Mouse (Mus musculus): ENCODE results near the gene Aff4. TPM values are rescaled to one million over a fixed set of nuclear protein-coding genes. Genes with fewer than 3 reads are reported as not detected.
"Not testable (repeated sequence)": the region's sequence is repeated elsewhere in the genome, so short reads cannot be mapped to it uniquely, and the experiment has no call there.

The Aff4 gene
- 61.5 and 67.4 TPM in 2 replicates for polyA plus RNA-seq (2016; fragmentation: Nextera tagmentation; extraction: Ambion mirVana)

DNA sequence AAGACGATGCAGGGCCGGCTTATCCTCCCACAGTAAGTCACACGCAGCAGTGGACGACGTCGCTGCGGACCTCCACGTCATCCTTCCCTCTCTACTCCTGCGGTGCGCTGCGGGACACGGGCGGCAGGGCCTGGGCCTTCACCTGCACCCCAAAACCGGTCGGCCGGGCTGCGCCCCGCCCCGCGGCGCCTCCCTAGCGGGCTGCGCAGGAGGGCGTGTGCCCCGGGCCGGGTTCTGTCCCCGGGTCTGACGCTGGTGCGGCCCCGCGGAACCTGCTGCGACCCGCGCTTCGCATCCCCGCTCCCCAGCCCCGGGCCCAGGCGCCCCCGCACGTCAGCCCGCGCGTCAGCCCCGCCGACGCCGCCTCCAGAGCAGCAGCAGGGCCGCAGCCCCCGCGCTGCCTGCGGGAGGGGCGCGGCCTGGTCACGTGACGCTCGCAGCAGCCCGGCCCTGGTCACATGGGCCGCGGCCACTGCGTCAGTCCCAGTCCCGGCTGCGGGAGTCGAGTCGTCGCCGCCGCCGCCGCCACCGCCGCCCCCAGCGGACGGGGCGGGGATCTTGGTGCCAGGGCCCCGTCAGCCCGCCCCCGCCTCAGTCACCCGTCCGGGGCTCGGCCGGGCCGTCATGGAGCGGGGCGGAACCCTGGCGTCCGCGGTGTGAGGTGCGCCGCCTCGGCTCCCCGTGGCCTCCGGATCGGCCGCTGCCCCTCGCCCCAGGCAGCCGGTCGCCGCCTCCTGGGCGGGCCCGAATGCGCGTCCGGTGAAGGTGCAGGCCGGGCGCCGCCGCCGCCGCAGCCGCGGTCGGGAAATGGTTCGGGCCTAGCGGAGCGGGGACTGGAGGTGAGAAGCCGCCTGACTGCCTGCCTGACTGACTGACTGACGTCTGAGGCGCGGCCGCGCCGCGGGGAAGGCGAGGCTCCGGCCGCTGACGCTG, at the start of gene Aff4:
TSS of gene Aff4 (plus strand) at position 543 of the 933 bp plus-strand sequence.
- ATAC-seq (ENCODE audit: insufficient number of reproducible peaks, insufficient read depth, low FRiP score, low TSS enrichment, low read depth), result peak; percentile 95
- under 1% methylated on average over 107 of the region's 127 CpGs for WGBS
- Histone ChIP-seq H3K27ac (peak within 1 kb of the TSS; percentile 96), H3K4me1 (replicated peaks) (peaks cover 7% of the 10 kb centered on the region; the same call in 1 of the 2 replicates), H3K9ac (replicated peaks) (peak within 1 kb of the TSS; percentile 97), H3K4me2 (peak within 1 kb of the TSS; percentile 76), H3K27me3 (no peaks in the 10 kb centered on the region), H3K9me3 (no peaks in the 10 kb centered on the region), H3K4me3 (replicated peaks) (peak within 1 kb of the TSS; percentile 93), H3K36me3 (peaks cover 9% of the 10 kb centered on the region)

DNA sequence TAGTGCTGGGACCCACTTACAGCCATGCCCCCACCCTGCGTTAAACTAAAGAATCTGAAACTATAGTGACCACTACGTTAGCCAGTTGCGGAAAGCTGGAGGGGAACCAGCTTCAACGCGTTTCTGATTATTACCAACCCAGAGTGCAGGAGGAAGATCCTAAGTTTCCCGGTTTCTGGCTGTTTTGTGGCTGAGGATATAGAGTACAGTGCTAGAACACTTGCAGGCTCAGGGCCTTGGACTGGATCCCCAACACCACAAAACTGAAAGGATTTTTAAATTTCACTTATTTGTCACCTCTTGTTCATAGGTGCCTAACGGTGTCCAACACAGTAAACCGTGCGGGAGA, 49.5 kb upstream of the Aff4 start:
- Histone ChIP-seq H3K27me3 (no peaks in the 10 kb centered on the region), H3K4me3 (replicated peaks) (peak overlapping the region; percentile 99), H3K27ac (peak overlapping the region; percentile 96), H3K9me3 (no peaks in the 10 kb centered on the region), H3K4me2 (peak overlapping the region; percentile 73), H3K36me3 (peaks cover 6% of the 10 kb centered on the region), H3K9ac (replicated peaks) (peak overlapping the region; percentile 59), H3K4me1 (replicated peaks) (peaks cover 22% of the 10 kb centered on the region)
- 51% methylated on average over 9 of the region's 9 CpGs for WGBS
- no peak; the same call in 1 of the 2 replicates for ATAC-seq (ENCODE audit: insufficient number of reproducible peaks, insufficient read depth, low FRiP score, low TSS enrichment, low read depth)

DNA sequence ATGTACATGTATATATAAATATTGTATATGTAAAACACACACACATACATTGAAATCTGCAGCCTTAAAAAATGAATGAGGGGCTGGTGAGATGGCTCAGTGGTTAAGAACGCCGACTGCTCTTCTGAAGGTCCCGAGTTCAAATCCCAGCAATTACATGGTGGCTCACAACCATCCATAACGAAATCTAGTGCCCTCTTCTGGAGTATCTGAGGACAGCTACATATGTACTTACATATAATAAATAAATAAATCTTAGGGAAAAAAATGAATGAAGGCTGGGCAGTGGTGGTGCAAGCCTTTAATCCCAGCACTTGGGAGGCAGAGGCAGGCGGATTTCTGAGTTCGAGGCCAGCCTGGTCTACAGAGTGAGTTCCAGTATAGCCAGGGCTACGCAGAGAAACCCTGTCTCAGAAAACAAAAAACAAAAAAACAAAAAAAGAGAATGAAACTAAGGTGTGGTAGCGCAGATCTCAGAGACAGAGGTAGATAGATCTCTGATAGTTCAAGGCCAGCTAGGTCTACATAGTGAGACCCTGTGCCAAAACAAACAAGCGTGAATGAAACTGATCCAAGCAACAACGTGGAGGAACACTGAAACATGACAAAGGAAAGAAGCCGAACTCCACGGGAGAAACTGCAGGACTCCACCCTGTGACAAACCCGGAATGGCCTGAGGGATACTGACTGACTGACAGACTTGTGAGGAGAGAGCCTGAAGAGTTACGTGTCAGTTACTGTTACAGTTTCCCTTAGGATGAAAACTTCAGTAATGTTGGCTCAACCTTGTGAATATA, 46.4 kb upstream of the Aff4 start:
- ATAC-seq (ENCODE audit: insufficient number of reproducible peaks, insufficient read depth, low FRiP score, low TSS enrichment, low read depth), result no peak
- no peak overlapping the region for H3K4me2 ChIP-seq
- H3K36me3 ChIP-seq, result no peaks in the 10 kb centered on the region
- H3K4me3 ChIP-seq (replicated peaks), result no peak overlapping the region
- 89% methylated on average over 14 of the region's 14 CpGs for WGBS
- no peaks in the 10 kb centered on the region for H3K27me3 ChIP-seq
- H3K9me3 ChIP-seq, result no peaks in the 10 kb centered on the region
- no peak overlapping the region for H3K9ac ChIP-seq (replicated peaks)
- H3K27ac ChIP-seq, result no peak overlapping the region
- H3K4me1 ChIP-seq (replicated peaks), result peaks cover 11% of the 10 kb centered on the region

DNA sequence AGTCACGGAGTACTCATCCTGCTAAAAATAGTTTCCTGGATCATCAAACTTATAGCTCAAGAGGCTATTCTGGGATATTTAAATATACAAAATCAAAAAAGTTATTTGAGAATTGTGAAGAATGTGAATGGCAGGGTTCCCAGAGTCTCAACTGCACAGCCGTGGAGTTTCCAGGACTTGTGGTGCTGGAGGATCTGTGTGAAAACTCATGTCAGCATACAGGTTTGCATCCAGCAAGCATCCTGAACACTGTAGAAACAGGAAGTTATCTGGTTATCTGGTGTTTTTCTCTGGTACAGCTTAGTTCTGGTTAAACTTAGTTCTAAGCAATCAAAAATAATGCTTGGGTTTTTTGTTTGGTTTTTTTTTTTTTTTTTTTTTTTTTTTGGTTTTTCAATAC, 43.7 kb upstream of the Aff4 start:
- Histone ChIP-seq H3K36me3 (no peaks in the 10 kb centered on the region), H3K4me2 (no peak overlapping the region), H3K9ac (replicated peaks) (no peak overlapping the region), H3K27me3 (no peaks in the 10 kb centered on the region), H3K27ac (no peak overlapping the region), H3K4me3 (replicated peaks) (no peak overlapping the region), H3K9me3 (no peaks in the 10 kb centered on the region), H3K4me1 (replicated peaks) (0 out of 2 replicates have a peak, but pooled peaks cover 5% of the 10 kb centered on the region)
- 90% methylated on average over 2 of the region's 2 CpGs for WGBS
- ATAC-seq (ENCODE audit: insufficient number of reproducible peaks, insufficient read depth, low FRiP score, low TSS enrichment, low read depth), result no peak

DNA sequence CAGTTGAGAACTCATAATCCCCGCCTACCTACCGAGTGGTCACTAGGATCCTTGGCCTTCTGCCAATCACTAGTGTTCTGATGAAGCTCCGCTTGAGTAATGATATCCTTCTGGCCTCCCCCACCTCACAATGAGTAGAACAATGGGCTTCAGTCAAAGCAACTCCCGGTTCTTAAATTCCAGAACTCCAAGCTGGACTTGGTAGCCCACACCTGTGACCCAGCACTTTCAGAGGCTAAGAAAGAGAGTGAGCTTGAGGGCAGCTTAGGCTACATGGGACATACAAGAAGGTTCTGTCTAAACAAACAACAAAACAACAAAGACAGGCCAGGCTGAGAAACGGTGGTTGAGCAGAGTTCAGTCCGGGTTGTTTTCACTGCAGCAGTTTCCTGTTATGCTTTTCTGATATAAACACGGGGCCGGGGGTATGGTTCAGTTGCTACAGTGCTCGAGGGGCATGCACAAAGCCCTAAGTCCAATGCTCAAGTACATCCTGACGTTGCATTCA, 43.0 kb upstream of the Aff4 start:
- no peaks in the 10 kb centered on the region for H3K27me3 ChIP-seq
- H3K4me3 ChIP-seq (replicated peaks), result no peak overlapping the region
- no peak for ATAC-seq (ENCODE audit: insufficient number of reproducible peaks, insufficient read depth, low FRiP score, low TSS enrichment, low read depth)
- H3K4me2 ChIP-seq, result no peak overlapping the region
- H3K4me1 ChIP-seq (replicated peaks), result 0 out of 2 replicates have a peak, but pooled peaks cover 5% of the 10 kb centered on the region
- no peak overlapping the region; the same call in 1 of the 2 replicates for H3K27ac ChIP-seq
- H3K36me3 ChIP-seq, result no peaks in the 10 kb centered on the region
- H3K9ac ChIP-seq (replicated peaks), result no peak overlapping the region
- WGBS, result 81% methylated on average over 10 of the region's 10 CpGs
- no peaks in the 10 kb centered on the region for H3K9me3 ChIP-seq

DNA sequence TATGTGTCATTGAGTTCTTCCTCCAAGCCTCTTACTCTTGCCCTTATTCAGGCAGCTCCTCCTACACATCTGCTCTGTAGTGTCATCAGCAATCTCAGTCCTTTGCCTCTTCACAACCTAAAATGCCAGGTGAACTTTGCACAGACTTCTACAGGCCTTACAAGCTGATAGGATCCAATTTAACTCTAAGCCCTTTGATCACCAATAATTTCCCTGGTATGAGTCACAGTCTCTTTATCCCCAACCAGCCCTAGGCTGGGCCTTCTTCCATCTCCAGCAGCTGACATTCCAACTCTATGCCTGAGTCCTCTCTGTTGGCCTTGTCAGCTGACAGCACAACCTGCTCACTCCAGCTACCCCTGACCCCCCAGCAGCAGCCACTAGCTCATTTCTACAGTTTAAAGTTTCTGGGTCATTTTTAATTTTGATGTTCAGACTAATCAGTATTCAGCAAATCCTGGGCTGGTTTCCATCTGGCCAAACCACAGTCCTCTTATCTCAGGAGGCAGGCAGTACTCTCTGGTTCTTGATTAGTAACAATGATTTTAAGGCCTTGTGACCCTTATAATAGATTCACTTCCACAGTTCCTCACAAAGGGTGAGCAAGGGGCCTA, 42.3 kb upstream of the Aff4 start:
- ATAC-seq (ENCODE audit: insufficient number of reproducible peaks, insufficient read depth, low FRiP score, low TSS enrichment, low read depth), result no peak
- peak overlapping the region; percentile 35; the same call in 1 of the 2 replicates for H3K27ac ChIP-seq

DNA sequence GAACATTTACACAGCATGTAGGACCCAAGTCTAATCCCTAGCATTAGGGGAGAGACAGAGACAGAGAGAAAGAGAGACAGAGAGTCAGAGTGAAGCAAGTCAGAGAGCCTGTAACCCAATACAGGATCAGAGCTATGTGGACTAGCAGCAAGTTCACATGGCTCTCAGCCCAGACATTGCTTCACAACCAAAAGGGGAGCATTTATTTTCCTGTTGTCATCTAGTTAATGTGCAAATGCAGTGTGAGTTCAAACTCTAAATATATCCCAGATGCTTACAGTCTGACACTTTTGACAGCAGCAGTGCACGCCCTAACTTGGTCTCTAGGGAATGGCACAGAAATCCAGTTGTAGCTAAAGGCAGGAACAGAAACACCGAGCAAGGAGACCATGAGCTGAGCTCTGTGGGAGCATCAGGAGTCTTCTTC, 41.7 kb upstream of the Aff4 start:
- no peak overlapping the region for H3K4me2 ChIP-seq
- peak overlapping the region; percentile 35 for H3K27ac ChIP-seq
- no peaks in the 10 kb centered on the region for H3K36me3 ChIP-seq
- no peak overlapping the region for H3K4me3 ChIP-seq (replicated peaks)
- H3K9ac ChIP-seq (replicated peaks), result no peak overlapping the region
- 49% methylated on average over 2 of the region's 2 CpGs for WGBS
- no peak for ATAC-seq (ENCODE audit: insufficient number of reproducible peaks, insufficient read depth, low FRiP score, low TSS enrichment, low read depth)
- 0 out of 2 replicates have a peak, but pooled peaks cover 5% of the 10 kb centered on the region for H3K4me1 ChIP-seq (replicated peaks)
- H3K27me3 ChIP-seq, result no peaks in the 10 kb centered on the region
- no peaks in the 10 kb centered on the region for H3K9me3 ChIP-seq

More for the DNA sequence above, 42.3 kb upstream of the Aff4 start:
- Histone ChIP-seq H3K4me3 (replicated peaks) (no peak overlapping the region), H3K4me2 (no peak overlapping the region), H3K9ac (replicated peaks) (no peak overlapping the region), H3K36me3 (no peaks in the 10 kb centered on the region), H3K9me3 (no peaks in the 10 kb centered on the region), H3K4me1 (replicated peaks) (0 out of 2 replicates have a peak, but pooled peaks cover 5% of the 10 kb centered on the region), H3K27me3 (no peaks in the 10 kb centered on the region)

DNA sequence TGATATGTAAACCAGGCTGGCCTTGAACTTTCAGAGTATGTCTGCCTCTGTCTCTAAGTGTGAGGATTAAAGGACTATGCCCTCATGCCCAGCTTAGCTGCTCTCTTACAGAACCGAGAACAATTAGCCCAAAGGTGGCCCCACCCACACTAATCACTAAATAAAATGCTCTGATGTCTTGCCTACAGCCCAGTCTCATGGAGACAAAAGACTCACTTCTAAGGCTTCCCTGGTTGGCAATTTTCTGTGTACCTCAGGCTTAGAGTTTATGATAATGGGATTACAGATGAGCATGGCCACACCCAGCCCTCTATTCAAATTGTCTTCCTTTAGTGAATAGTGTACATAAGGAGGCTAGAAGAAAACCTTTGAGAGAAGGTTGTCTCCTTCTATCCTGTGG, 39.2 kb upstream of the Aff4 start:
- H3K4me2 ChIP-seq, result no peak overlapping the region
- no peak overlapping the region for H3K4me3 ChIP-seq (replicated peaks)
- H3K27me3 ChIP-seq, result no peaks in the 10 kb centered on the region
- no peaks in the 10 kb centered on the region for H3K36me3 ChIP-seq
- WGBS, result 48% methylated on average over 1 of the region's 1 CpGs
- H3K27ac ChIP-seq, result no peak overlapping the region
- no peak for ATAC-seq (ENCODE audit: insufficient number of reproducible peaks, insufficient read depth, low FRiP score, low TSS enrichment, low read depth)
- 0 out of 2 replicates have a peak, but pooled peaks cover 5% of the 10 kb centered on the region for H3K4me1 ChIP-seq (replicated peaks)
- H3K9ac ChIP-seq (replicated peaks), result no peak overlapping the region
- H3K9me3 ChIP-seq, result no peaks in the 10 kb centered on the region

DNA sequence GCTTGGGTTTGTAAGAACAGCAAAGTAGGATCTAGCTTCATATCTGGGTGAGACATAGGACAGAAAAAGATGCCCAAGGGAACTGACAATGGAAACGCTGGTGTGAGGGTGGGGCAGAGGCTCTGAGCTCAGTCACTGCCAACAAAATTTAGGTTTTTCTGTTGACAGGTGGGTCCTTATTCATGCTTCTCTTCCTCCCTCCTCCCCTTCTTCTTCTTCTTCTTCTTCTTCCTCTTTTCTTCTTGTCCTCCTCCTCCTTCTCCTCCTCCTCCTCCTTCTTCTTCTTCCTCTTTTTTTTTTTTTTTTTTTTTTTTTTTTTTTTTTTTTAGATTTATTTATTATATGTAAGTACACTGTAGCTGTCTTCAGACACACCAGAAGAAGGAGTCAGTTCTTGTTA, 37.8 kb upstream of the Aff4 start:
- not testable (repeated sequence) for ATAC-seq (ENCODE audit: insufficient number of reproducible peaks, insufficient read depth, low FRiP score, low TSS enrichment, low read depth); H3K9ac ChIP-seq (replicated peaks); H3K4me1 ChIP-seq (replicated peaks); H3K9me3 ChIP-seq; H3K27ac ChIP-seq; H3K4me2 ChIP-seq; H3K27me3 ChIP-seq; H3K4me3 ChIP-seq (replicated peaks); H3K36me3 ChIP-seq
- WGBS, result 81% methylated on average over 1 of the region's 1 CpGs

DNA sequence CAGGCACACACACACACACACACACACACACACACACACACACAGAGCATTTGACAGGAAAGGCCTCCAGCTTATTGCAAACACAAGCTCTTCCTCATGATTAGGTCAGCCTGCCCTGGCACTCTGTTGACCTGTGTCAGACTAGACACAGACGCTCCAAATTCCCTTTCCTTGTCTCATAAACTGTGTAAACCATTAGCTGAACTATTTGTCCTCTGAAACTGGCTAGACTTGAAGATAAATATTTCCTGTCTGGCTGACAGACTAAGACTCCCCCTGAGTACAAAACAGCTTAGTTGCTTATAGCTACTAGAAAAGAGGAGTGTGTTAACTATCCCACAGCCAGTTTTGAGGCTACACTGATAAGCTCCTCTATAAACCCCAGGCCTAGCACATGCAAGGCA, 35.9 kb upstream of the Aff4 start:
- Histone ChIP-seq H3K4me3 (replicated peaks) (no peak overlapping the region), H3K9me3 (no peaks in the 10 kb centered on the region), H3K4me2 (no peak overlapping the region), H3K4me1 (replicated peaks) (no peaks in the 10 kb centered on the region), H3K9ac (replicated peaks) (no peak overlapping the region), H3K27me3 (no peaks in the 10 kb centered on the region), H3K36me3 (no peaks in the 10 kb centered on the region), H3K27ac (no peak overlapping the region)
- ATAC-seq (ENCODE audit: insufficient number of reproducible peaks, insufficient read depth, low FRiP score, low TSS enrichment, low read depth), result no peak
- WGBS, result 26% methylated on average over 1 of the region's 1 CpGs

DNA sequence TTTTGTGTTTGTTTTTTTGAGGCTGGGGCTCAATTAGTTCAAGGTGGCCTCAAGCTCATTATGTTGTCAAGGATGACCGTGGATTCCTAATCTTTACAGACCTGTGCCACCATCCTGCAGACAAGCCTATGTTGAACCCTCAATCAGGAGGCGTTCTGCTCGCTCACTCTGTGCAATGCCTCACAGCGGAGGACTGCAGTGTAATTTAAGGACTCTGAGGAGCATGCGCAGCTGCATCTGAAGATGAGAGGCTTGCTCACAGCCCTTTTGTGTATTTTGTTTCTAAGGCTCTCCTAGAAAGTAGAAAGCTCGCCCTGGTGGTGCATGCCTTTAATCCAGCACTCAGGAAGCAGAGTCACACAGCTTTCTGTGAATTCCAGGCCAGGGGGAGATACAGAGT, 33.6 kb upstream of the Aff4 start:
- Histone ChIP-seq H3K4me3 (replicated peaks) (no peak overlapping the region), H3K4me1 (replicated peaks) (no peaks in the 10 kb centered on the region), H3K4me2 (no peak overlapping the region), H3K27ac (no peak overlapping the region), H3K9ac (replicated peaks) (no peak overlapping the region; the same call in 1 of the 2 replicates), H3K36me3 (no peaks in the 10 kb centered on the region), H3K9me3 (no peaks in the 10 kb centered on the region), H3K27me3 (no peaks in the 10 kb centered on the region)
- no peak for ATAC-seq (ENCODE audit: insufficient number of reproducible peaks, insufficient read depth, low FRiP score, low TSS enrichment, low read depth)
- WGBS, result 41% methylated on average over 6 of the region's 6 CpGs

All from limb, embryonic 12.5 days (tissue).